Mouse (Mus musculus) small intestine, adult 2 months (tissue): ENCODE measurements at regions not wholly inside any gene's neighbourhood (a gene's known extent, or its start where the extent isn't known, plus 50 kb on each side); places are given as distances from the start of the nearest gene placed in this dataset.

ENCODE experiments used
- H3K27ac ChIP-seq: fragments of 200-500 bp; 2 replicates; pipeline ENCODE4 v1.5.1; 2012; ENCODE audit warnings: low read depth, low read length, control low read depth, inconsistent platforms; ENCODE audit not compliant: insufficient read depth
- H3K27me3 ChIP-seq: fragments of 200-500 bp; 2 replicates; pipeline ENCODE4 v1.6.1; 2012; ENCODE audit warnings: mild to moderate bottlenecking, moderate library complexity, low read length, inconsistent platforms; ENCODE audit not compliant: control insufficient read depth, insufficient read depth
- H3K36me3 ChIP-seq: fragments of 200-500 bp; 2 replicates; pipeline ENCODE4 v1.6.1; 2012; ENCODE audit warnings: mild to moderate bottlenecking, low read length, control low read depth, inconsistent platforms; ENCODE audit not compliant: control insufficient read depth, insufficient read depth
- H3K4me1 ChIP-seq: fragments of 200-500 bp; 2 replicates; pipeline ENCODE4 v1.6.1; 2012; ENCODE audit warnings: low read length, inconsistent platforms, mixed read lengths; ENCODE audit not compliant: control insufficient read depth, insufficient read depth, insufficient read length
- H3K4me3 ChIP-seq: fragments of 200-500 bp; 2 replicates; pipeline ENCODE4 v1.5.1; 2012; ENCODE audit warnings: low read depth, mild to moderate bottlenecking, control low read depth, inconsistent platforms, low read length, moderate library complexity
- CTCF ChIP-seq: fragments of 200-500 bp; IDR thresholded peaks from 2 replicates; pipeline ENCODE4 v1.5.1; 2012; ENCODE audit warnings: low read depth, mild to moderate bottlenecking, control low read depth, inconsistent platforms, low read length, moderate library complexity, mixed read lengths; ENCODE audit not compliant: insufficient replicate concordance, insufficient read length; ENCODE audit errors: extremely low read depth
- POLR2A ChIP-seq: fragments of 200-500 bp; IDR thresholded peaks from 2 replicates; pipeline ENCODE4 v1.6.1; 2012; ENCODE audit warnings: low read depth, mild to moderate bottlenecking, control low read depth, inconsistent platforms, low read length, moderate library complexity
- WGBS: fragments of 180-500 bp; shearing (Covaris S2); methylation state at CpG from one replicate; pipeline ENCODE4 v1.1.7; 2018; 5-methylcytosine and 5-hydroxymethylcytosine counted together

DNA sequence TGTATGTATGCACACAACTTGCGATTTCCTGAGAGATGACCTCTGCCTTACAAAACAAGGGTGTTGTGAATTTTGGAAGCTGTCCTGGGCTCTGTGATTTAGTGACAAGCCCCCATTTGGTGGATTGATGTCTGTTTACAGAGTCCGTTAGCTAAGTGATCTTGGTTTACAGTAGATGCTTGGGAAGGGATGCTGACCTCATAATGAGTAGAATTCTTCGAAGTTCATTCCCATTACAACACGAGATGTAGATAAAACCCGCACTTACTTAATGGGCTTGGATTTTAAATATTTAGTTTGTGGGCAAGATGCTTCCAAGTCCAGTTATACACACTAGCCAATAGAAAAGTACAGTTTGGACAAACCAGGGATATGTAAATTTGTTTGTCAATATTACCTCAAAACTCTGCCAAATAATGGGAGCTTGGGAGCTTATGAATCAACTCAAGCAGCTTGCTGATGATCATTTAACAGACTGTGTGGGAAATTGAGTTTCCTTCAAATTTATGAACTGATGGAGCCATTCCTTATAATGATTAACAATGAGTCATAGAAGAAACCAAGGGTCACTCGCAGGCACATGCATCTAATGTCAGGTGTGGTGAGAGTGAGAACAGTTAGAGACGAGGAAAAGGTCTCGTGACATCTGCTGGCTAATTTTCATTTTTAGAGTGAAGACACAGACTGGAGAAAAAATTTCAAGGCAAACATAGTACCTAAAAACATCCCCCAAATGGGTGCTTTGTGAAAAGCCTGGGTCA is 187.4 kb upstream of the Gm15217 start:
- TF ChIP-seq POLR2A (no peak), CTCF (no peak)
- 41% methylated on average over 8 of the region's 8 CpGs for WGBS
- no peak overlapping the region for H3K4me3 ChIP-seq
- no peaks in the 10 kb centered on the region for H3K4me1 ChIP-seq
- no peaks in the 10 kb centered on the region for H3K27me3 ChIP-seq
- H3K36me3 ChIP-seq = no peaks in the 10 kb centered on the region
- H3K27ac ChIP-seq = no peak overlapping the region

DNA sequence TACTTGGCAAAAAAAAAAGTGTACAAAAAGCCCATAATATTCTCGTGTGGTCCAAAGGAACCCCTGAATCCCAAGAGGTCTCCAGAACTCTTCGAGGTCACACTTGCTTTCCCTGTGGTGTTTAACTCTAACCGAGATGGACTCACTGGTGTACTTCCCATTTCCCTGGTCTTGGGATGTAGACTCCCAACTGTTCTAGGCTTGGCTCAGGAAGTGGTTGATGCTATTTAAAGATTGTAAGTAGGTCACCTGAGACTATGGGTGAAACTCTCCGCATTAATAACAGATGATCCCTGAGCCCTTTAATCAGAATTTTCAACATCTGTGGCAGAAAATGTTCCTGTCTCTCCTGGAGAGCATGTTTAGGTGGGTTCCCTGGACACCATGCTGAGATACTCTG is 185.6 kb upstream of the Gm15217 start:
- no peaks in the 10 kb centered on the region for H3K27me3 ChIP-seq
- H3K36me3 ChIP-seq = no peaks in the 10 kb centered on the region
- no peaks in the 10 kb centered on the region for H3K4me1 ChIP-seq
- H3K27ac ChIP-seq = no peak overlapping the region
- WGBS = 78% methylated on average over 4 of the region's 4 CpGs
- TF ChIP-seq POLR2A (no peak), CTCF (no peak)
- H3K4me3 ChIP-seq = no peak overlapping the region

DNA sequence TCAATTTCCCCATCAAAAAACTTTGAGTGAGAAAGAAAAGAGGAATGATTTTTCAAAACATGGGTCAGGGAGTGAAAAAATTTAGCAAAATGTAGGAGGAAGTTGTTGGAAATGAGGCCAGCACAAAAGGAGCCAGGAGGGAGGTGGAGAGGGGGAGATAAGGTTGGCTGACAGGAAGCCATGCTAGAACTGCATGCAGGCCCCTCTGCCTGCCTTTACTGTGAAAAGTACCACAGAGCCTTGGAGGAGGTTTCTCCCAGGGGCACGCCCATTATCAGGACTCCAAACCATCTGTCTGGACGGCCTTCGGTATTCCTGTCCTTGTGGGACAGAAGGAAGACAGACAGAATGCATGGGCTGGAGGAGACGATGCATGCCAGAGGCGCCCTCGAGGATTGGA is 183.3 kb upstream of the Gm15217 start:
- Histone ChIP-seq H3K36me3 (no peaks in the 10 kb centered on the region), H3K4me1 (no peaks in the 10 kb centered on the region), H3K27me3 (no peaks in the 10 kb centered on the region), H3K27ac (no peak overlapping the region), H3K4me3 (no peak overlapping the region)
- TF ChIP-seq POLR2A = no peak
- no peak for TF ChIP-seq CTCF
- WGBS = 62% methylated on average over 6 of the region's 6 CpGs

DNA sequence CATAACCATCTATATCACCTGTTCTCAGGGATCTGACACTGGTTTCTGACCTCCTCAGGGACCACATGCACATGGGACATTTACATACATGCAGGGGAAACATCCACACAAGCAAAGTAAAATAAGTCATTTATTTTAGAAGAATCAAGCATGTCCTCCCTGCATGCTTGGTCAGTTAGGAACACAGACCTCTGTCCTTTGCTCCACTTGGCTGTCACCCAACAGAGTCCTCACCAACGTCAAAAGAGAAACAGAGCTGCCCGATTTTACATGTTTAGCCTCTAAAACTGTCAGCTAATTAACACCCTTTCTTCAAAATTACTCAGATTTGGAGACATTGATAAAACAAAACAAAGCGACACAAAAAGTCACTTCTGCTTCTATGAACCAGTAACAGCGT is 176.4 kb upstream of the Gm15217 start:
- Histone ChIP-seq H3K27me3 (no peaks in the 10 kb centered on the region), H3K36me3 (no peaks in the 10 kb centered on the region), H3K4me3 (no peak overlapping the region), H3K27ac (no peak overlapping the region), H3K4me1 (no peaks in the 10 kb centered on the region)
- TF ChIP-seq POLR2A (no peak), CTCF (no peak)
- WGBS = 65% methylated on average over 4 of the region's 4 CpGs

DNA sequence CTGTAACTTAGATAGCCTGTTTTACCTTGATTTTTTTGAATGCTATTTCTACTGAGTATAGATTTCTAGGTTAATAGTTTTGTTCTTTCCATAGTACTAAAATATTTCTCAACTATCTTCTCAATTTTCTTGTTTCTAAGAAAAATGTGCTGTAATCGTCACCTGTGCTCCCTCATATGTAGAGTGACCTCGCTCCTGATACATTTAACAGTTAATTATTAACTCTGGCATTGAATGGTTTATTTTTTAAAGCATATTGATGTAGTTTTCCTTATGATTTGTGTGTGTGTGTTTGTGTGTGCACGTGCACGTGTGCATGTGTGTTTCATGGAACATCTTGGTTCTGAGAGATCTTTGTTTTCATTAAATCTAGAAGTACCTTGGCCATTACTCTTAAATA is 158.7 kb upstream of the Gm15217 start:
- H3K4me1 ChIP-seq = no peaks in the 10 kb centered on the region
- WGBS = 38% methylated on average over 4 of the region's 4 CpGs
- TF ChIP-seq CTCF = no peak
- TF ChIP-seq POLR2A = no peak
- no peak overlapping the region for H3K27ac ChIP-seq
- H3K27me3 ChIP-seq = no peaks in the 10 kb centered on the region
- no peak overlapping the region for H3K4me3 ChIP-seq
- no peaks in the 10 kb centered on the region for H3K36me3 ChIP-seq

DNA sequence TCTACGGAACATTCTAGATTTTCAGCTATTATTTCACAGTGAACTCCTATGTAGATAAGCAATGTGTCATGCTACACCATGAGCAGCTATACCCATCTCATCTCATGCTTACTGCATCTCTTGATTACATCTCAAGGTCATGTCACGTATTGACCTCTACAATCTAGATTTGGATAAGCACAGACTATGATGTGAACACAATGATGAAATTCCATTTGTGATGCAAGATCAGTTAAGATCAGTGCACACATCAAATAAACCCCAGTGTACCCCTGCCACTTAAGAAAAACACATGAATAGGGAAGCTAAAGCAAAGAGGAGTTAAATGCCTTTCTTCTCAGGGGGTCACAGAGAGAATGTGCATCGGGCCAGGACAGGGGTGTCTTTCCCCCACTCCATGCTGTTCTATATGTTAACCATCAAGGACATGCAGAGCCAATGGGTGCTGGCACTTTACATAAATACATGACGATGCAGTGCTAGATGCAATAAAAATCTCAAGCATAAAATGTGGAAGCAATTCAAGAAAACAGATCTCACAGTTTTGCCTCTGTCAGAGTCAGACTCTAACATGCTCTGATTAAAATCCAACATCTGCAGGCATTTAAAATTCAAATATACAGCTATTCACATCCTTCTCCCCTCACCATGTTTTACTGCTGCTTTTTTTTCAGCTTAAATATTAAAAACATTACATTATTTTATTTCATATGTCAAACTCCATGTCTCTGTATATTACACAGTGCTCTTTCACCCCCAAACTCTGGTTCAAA is 157.1 kb upstream of the Gm15217 start:
- TF ChIP-seq POLR2A = no peak
- no peak for TF ChIP-seq CTCF
- H3K27me3 ChIP-seq = no peaks in the 10 kb centered on the region
- H3K4me3 ChIP-seq = no peak overlapping the region
- H3K27ac ChIP-seq = no peak overlapping the region
- H3K36me3 ChIP-seq = no peaks in the 10 kb centered on the region
- WGBS = 82% methylated on average over 4 of the region's 4 CpGs
- H3K4me1 ChIP-seq = no peaks in the 10 kb centered on the region

DNA sequence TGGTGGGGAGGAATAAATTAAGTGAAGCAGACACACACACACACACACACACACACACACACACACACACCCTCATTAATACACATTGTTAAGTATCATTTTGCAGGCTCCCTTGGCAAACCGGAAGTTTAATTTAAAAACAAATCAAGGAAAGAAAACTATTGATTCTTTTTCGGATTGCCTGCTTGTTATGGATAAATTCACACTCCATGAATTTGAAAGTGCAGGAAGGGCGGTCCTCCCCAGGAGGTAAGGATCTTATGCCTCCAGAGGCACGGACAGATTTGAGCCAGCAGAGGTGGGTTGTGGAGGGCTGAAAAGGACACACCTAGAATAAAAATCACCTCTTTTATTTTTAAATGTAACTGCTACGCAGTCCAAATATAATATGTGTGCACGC is 156.2 kb upstream of the Gm15217 start:
- no peaks in the 10 kb centered on the region for H3K4me1 ChIP-seq
- no peak overlapping the region for H3K27ac ChIP-seq
- no peaks in the 10 kb centered on the region for H3K27me3 ChIP-seq
- TF ChIP-seq POLR2A (no peak), CTCF (no peak)
- WGBS = 80% methylated on average over 6 of the region's 6 CpGs
- no peaks in the 10 kb centered on the region for H3K36me3 ChIP-seq
- H3K4me3 ChIP-seq = no peak overlapping the region
